Mouse (Mus musculus) forebrain, embryonic 15.5 days (tissue): ENCODE measurements at regions not wholly inside any gene's neighbourhood (a gene's known extent, or its start where the extent isn't known, plus 50 kb on each side); places are given as distances from the start of the nearest gene placed in this dataset.
A peak's percentile ranks its signal among the peaks of the same experiment; 100 is the strongest.

Experiments
- ATAC-seq: fragments of 200-750 bp; cut with Nextera tagmentation; replicated peaks from 2 replicates; pipeline ENCODE4 v1.8.0; 2017; ENCODE audit warnings: mild to moderate bottlenecking, moderate TSS enrichment, moderate library complexity
- H3K27ac ChIP-seq: fragments of 300-500 bp; sonication (generic); replicated peaks from 2 replicates; pipeline ENCODE4 v1.5.1; 2015; ENCODE audit warnings: mild to moderate bottlenecking, inconsistent platforms
- H3K27me3 ChIP-seq: fragments of 300-500 bp; sonication (generic); 2 replicates; pipeline ENCODE4 v1.6.1; 2015; ENCODE audit warnings: inconsistent platforms
- H3K36me3 ChIP-seq: fragments of 300-500 bp; sonication (generic); 2 replicates; pipeline ENCODE4 v1.6.1; 2015; ENCODE audit warnings: mild to moderate bottlenecking, inconsistent platforms
- H3K4me1 ChIP-seq: fragments of 300-500 bp; sonication (generic); 2 replicates; pipeline ENCODE4 v1.6.1; 2015; ENCODE audit warnings: inconsistent platforms
- H3K4me2 ChIP-seq: fragments of 300-500 bp; sonication (generic); replicated peaks from 2 replicates; pipeline ENCODE4 v1.6.1; 2015; ENCODE audit warnings: mild to moderate bottlenecking, inconsistent platforms
- H3K4me3 ChIP-seq: fragments of 300-500 bp; sonication (generic); 2 replicates; pipeline ENCODE4 v1.5.1; 2015; ENCODE audit warnings: mild to moderate bottlenecking, inconsistent platforms
- H3K9ac ChIP-seq: fragments of 300-500 bp; sonication (generic); replicated peaks from 2 replicates; pipeline ENCODE4 v1.6.1; 2015; ENCODE audit warnings: mild to moderate bottlenecking, inconsistent platforms
- H3K9me3 ChIP-seq: fragments of 300-500 bp; sonication (generic); 2 replicates; pipeline ENCODE4 v1.6.1; 2016; ENCODE audit warnings: inconsistent platforms
- WGBS: fragments of 180-500 bp; shearing (Covaris S2); methylation state at CpG from one replicate; pipeline ENCODE4 v1.1.7; 2015; ENCODE audit warnings: mixed read lengths; 5-methylcytosine and 5-hydroxymethylcytosine counted together

DNA sequence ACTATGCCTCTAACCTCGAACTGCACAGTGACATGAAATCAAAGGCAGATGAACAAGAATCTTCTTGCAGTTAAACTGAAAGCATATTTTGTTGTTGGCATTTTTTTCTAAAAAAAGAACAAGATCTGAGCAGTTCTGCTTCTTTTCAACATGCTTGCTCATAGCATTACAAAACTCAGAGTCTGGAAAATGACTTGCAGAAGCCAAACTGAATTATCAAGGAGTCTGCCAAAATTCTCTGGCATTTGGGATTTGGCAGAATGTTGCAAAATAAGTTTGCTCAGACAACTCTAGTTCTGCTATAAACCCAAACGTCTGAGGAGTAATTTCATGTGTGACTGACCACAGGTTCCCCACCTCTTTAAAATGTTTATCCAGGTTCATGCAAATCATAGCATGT lies 907.3 kb upstream of the Gm37988 start:
- ATAC-seq = peak; percentile 43; the same call in 1 of the 2 replicates
- no peaks in the 10 kb centered on the region for H3K4me1 ChIP-seq
- no peak overlapping the region for H3K9ac ChIP-seq
- H3K4me2 ChIP-seq = no peak overlapping the region
- no peaks in the 10 kb centered on the region for H3K27me3 ChIP-seq
- 65% methylated on average over 2 of the region's 2 CpGs for WGBS
- H3K9me3 ChIP-seq = no peaks in the 10 kb centered on the region
- H3K27ac ChIP-seq = no peak overlapping the region
- no peaks in the 10 kb centered on the region for H3K36me3 ChIP-seq
- no peak overlapping the region for H3K4me3 ChIP-seq

- Histone ChIP-seq H3K27me3 (no peaks in the 10 kb centered on the region), H3K9ac (no peak overlapping the region), H3K4me1 (no peaks in the 10 kb centered on the region), H3K4me2 (no peak overlapping the region), H3K9me3 (no peaks in the 10 kb centered on the region), H3K27ac (no peak overlapping the region), H3K4me3 (no peak overlapping the region), H3K36me3 (no peaks in the 10 kb centered on the region)
- ATAC-seq = no peak
- 65% methylated on average over 1 of the region's 1 CpGs for WGBS
Measured at GRCm38 (mm10) chr1:3903432-3903831, 904.3 kb upstream of the Gm37988 start.

- H3K27me3 ChIP-seq = no peaks in the 10 kb centered on the region
- no peak for ATAC-seq
- 29% methylated on average over 1 of the region's 1 CpGs for WGBS
- no peak overlapping the region for H3K9ac ChIP-seq
- no peak overlapping the region for H3K4me3 ChIP-seq
- no peaks in the 10 kb centered on the region for H3K9me3 ChIP-seq
- no peaks in the 10 kb centered on the region for H3K36me3 ChIP-seq
- no peak overlapping the region for H3K27ac ChIP-seq
- H3K4me2 ChIP-seq = no peak overlapping the region
- peaks cover 4% of the 10 kb centered on the region; the same call in 1 of the 2 replicates for H3K4me1 ChIP-seq
Measured at GRCm38 (mm10) chr1:3912499-3912898, 895.2 kb upstream of the Gm37988 start.

- Histone ChIP-seq H3K27ac (no peak overlapping the region), H3K4me1 (peaks cover 4% of the 10 kb centered on the region; the same call in 1 of the 2 replicates), H3K4me2 (no peak overlapping the region), H3K9me3 (no peaks in the 10 kb centered on the region), H3K4me3 (no peak overlapping the region), H3K27me3 (no peaks in the 10 kb centered on the region), H3K9ac (no peak overlapping the region), H3K36me3 (no peaks in the 10 kb centered on the region)
- WGBS = 21% methylated on average over 1 of the region's 1 CpGs
- 0 out of 2 replicates have a peak, but pooled peaks have one; percentile 43 for ATAC-seq
Measured at GRCm38 (mm10) chr1:3913631-3914030, 894.1 kb upstream of the Gm37988 start.
